Mouse (Mus musculus) T-helper 1 cell (primary cell): ENCODE data around the gene Flywch2.

Experiments used
- in situ Hi-C: fragments of 300-600 bp; cut with MboI, MseI; formaldehyde crosslinking; loops from one replicate; pipeline ENCODE4 v1.15.1; 2025; ENCODE audit warnings: high pct_unique_total_duplicates

Gene Flywch2

DNA sequence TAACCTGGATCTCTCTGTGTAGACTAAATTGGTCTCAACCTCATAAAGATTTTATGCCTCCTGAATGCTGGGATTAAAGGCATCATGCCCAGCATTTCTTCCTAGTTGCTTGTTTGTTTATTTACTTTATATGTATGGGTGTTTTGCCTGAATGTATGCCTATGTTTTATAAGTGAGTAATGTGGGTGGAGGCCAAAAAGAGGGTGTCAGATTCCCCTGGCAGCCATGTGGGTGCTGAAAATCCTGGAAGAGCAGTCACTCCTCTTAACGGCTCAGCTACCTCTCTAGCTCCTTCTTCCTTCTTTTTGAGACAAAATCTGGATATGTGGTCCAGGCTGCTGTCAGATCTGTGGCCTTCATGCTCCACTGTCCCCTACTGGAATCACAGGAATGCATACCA, 55.4 kb downstream of the Flywch2 start:
- in situ Hi-C loops: no loop called here
